Mouse (Mus musculus) adrenal gland, adult 18-20 months (tissue): ENCODE data around the gene Gins3. TPM values are rescaled to one million over a fixed set of nuclear protein-coding genes. Genes with fewer than 3 reads are reported as not detected.
"Not testable (repeated sequence)": the region's sequence is repeated elsewhere in the genome, so short reads cannot be mapped to it uniquely, and the experiment has no call there.

Experiments
- DNase-seq, 2 experiments: peaks; one replicate each; pipeline ENCODE4 v3.0.0; 2021 to 2022; ENCODE audit warnings: low spot score in 2 of 2
- total RNA-seq, 2 experiments: library from RNA; stranded (reverse); gene quantifications; 1 replicate in 1 of 2; 2 replicates in 1 of 2; pipeline ENCODE4 v1.2.3; 2021

Gene Gins3
- total RNA-seq, 2 experiments from 2014 or later: 1.6 to 1.7 TPM

GRCm38 (mm10) chr8:95648251-95648650, 15.0 kb downstream of the Gins3 start:
- DNase-seq: no peak

GRCm38 (mm10) chr8:95653351-95653750, 20.1 kb downstream of the Gins3 start:
- DNase-seq: no peak

GRCm38 (mm10) chr8:95655831-95656230, 22.6 kb downstream of the Gins3 start:
- no peak for DNase-seq

- no peak for DNase-seq
These were observed 23.2 kb downstream of the Gins3 start for GRCm38 (mm10) chr8:95656316-95657002.

- DNase-seq: no peak
These were observed 24.3 kb downstream of the Gins3 start for GRCm38 (mm10) chr8:95657523-95657922.

GRCm38 (mm10) chr8:95660334-95660882, 27.2 kb downstream of the Gins3 start:
- DNase-seq: no peak

- no peak for DNase-seq
These were observed 27.8 kb downstream of the Gins3 start for GRCm38 (mm10) chr8:95661085-95661484.

- no peak for DNase-seq
These were observed 28.3 kb downstream of the Gins3 start for GRCm38 (mm10) chr8:95661575-95661974.

- DNase-seq: no peak
These were observed 29.8 kb downstream of the Gins3 start for GRCm38 (mm10) chr8:95662885-95663598.

GRCm38 (mm10) chr8:95663599-95663949, 30.3 kb downstream of the Gins3 start:
- DNase-seq: no peak

- DNase-seq: not testable (repeated sequence)
These were observed 32.7 kb downstream of the Gins3 start for GRCm38 (mm10) chr8:95665813-95666452.

- DNase-seq: no peak
These were observed 35.1 kb downstream of the Gins3 start for GRCm38 (mm10) chr8:95668163-95668958.

GRCm38 (mm10) chr8:95669967-95670366, 36.7 kb downstream of the Gins3 start:
- DNase-seq: no peak

- no peak for DNase-seq
These were observed 38.6 kb downstream of the Gins3 start for GRCm38 (mm10) chr8:95671861-95672260.

- peak; percentile 36 to 55 for DNase-seq
These were observed 39.6 kb downstream of the Gins3 start for GRCm38 (mm10) chr8:95672811-95673210.

- no peak for DNase-seq
These were observed 43.4 kb downstream of the Gins3 start, which contains the start of gene Ndrg4 for GRCm38 (mm10) chr8:95676631-95677030. TSS of gene Ndrg4 (plus strand) at chr8:95676980.

GRCm38 (mm10) chr8:95677591-95678023, 44.4 kb downstream of the Gins3 start:
- peak; percentile 16 to 29 for DNase-seq

- peak; percentile 18 to 35 for DNase-seq
These were observed 44.9 kb downstream of the Gins3 start for GRCm38 (mm10) chr8:95678024-95678611.

GRCm38 (mm10) chr8:95688073-95688672, 54.9 kb downstream of the Gins3 start:
- peak in 1 of 2 experiments; percentile 23 for DNase-seq

GRCm38 (mm10) chr8:95690929-95691541, 57.8 kb downstream of the Gins3 start:
- DNase-seq: no peak
